Mouse (Mus musculus) embryonic fibroblast, embryonic 13.5 days (primary cell): Measurements from ENCODE around the gene Atn1. TPM values are rescaled to one million over a fixed set of nuclear protein-coding genes. Genes with fewer than 3 reads are reported as not detected.
A peak's percentile ranks its signal among the peaks of the same experiment; 100 is the strongest.

ENCODE experiments used
- H3K27ac ChIP-seq: 2 replicates; pipeline ENCODE4 v1.5.1; 2012; ENCODE audit warnings: low read length, control low read depth, inconsistent platforms; ENCODE audit not compliant: insufficient read depth
- H3K4me1 ChIP-seq: 2 replicates; pipeline ENCODE4 v1.6.1; 2011; ENCODE audit warnings: low read length; ENCODE audit not compliant: control insufficient read depth, insufficient read depth
- H3K4me3 ChIP-seq: 2 replicates; pipeline ENCODE4 v1.5.1; 2011; ENCODE audit warnings: mild to moderate bottlenecking, control low read depth, low read length; ENCODE audit not compliant: insufficient read depth
- CTCF ChIP-seq: IDR thresholded peaks from 2 replicates; pipeline ENCODE4 v1.5.1; 2011; ENCODE audit warnings: mild to moderate bottlenecking, control low read depth, low read length, moderate library complexity, borderline replicate concordance; ENCODE audit not compliant: insufficient read depth
- POLR2A ChIP-seq: IDR thresholded peaks from 2 replicates; pipeline ENCODE4 v1.6.1; 2011; ENCODE audit warnings: low read depth, mild to moderate bottlenecking, control low read depth, low read length, moderate library complexity
- polyA plus RNA-seq: library from polyadenylated mRNA; stranded (reverse); fragments of >200 nt; gene quantifications from 2 replicates; pipeline ENCODE4 v1.2.4, GENCODE M21; 2011; ENCODE audit warnings: low read depth; ENCODE audit not compliant: missing spikeins, insufficient read length

Gene Atn1
- polyA plus RNA-seq, 1 experiment, result 77.3 TPM

- no peak overlapping the region for H3K4me3 ChIP-seq
- no peaks in the 10 kb centered on the region for H3K4me1 ChIP-seq
- H3K27ac ChIP-seq, result no peak overlapping the region
- no peak for TF ChIP-seq CTCF
- TF ChIP-seq POLR2A, result no peak
Measured at GRCm38 (mm10) chr6:124742839-124743514, 13.3 kb downstream of the Atn1 start.

GRCm38 (mm10) chr6:124741842-124742241, 14.5 kb downstream of the Atn1 start:
- TF ChIP-seq POLR2A, result no peak
- TF ChIP-seq CTCF, result no peak
- H3K4me1 ChIP-seq, result no peaks in the 10 kb centered on the region
- peak overlapping the region; percentile 92 for H3K27ac ChIP-seq
- H3K4me3 ChIP-seq, result no peak overlapping the region

- Histone ChIP-seq H3K4me3 (peak within 1 kb of the TSS; percentile 43), H3K27ac (peak within 1 kb of the TSS; percentile 92), H3K4me1 (no peaks in the 10 kb centered on the region)
- TF ChIP-seq POLR2A (peak; percentile 96), CTCF (no peak)
Measured at GRCm38 (mm10) chr6:124740888-124741761, 15.2 kb downstream of the Atn1 start, which contains the start of gene Grcc10. Gene Grcc10, minus strand, starts transcription at chr6:124741374.

GRCm38 (mm10) chr6:124740211-124740887, 16.0 kb downstream of the Atn1 start:
- H3K4me1 ChIP-seq, result no peaks in the 10 kb centered on the region

GRCm38 (mm10) chr6:124739231-124739796, 17.0 kb downstream of the Atn1 start:
- Histone ChIP-seq H3K4me3 (no peak overlapping the region), H3K27ac (no peak overlapping the region), H3K4me1 (no peaks in the 10 kb centered on the region)
- TF ChIP-seq CTCF, result no peak
- no peak for TF ChIP-seq POLR2A

More at GRCm38 (mm10) chr6:124740211-124740887, 16.0 kb downstream of the Atn1 start:
- Histone ChIP-seq H3K27ac (peak overlapping the region; percentile 92), H3K4me3 (peak overlapping the region; percentile 43)
- TF ChIP-seq CTCF, result no peak
- peak; percentile 9; the same call in 1 of the 2 replicates for TF ChIP-seq POLR2A

GRCm38 (mm10) chr6:124738511-124739023, 17.8 kb downstream of the Atn1 start, which contains the start of gene Ptpn6:
Gene Ptpn6, minus strand, starts transcription at chr6:124738714.
- no peaks in the 10 kb centered on the region for H3K4me1 ChIP-seq
- no peak within 1 kb of the TSS for H3K27ac ChIP-seq
- TF ChIP-seq POLR2A (no peak), CTCF (no peak)
- H3K4me3 ChIP-seq, result no peak within 1 kb of the TSS

GRCm38 (mm10) chr6:124737040-124737439, 19.3 kb downstream of the Atn1 start:
- TF ChIP-seq POLR2A (no peak), CTCF (no peak)
- no peak overlapping the region for H3K27ac ChIP-seq
- H3K4me3 ChIP-seq, result no peak overlapping the region
- no peaks in the 10 kb centered on the region for H3K4me1 ChIP-seq

- TF ChIP-seq CTCF, result no peak
- TF ChIP-seq POLR2A, result no peak
- H3K27ac ChIP-seq, result no peak overlapping the region
- H3K4me1 ChIP-seq, result no peaks in the 10 kb centered on the region
- H3K4me3 ChIP-seq, result no peak overlapping the region
Measured at GRCm38 (mm10) chr6:124734417-124734816, 21.9 kb downstream of the Atn1 start.
